Mouse (Mus musculus): ENCODE measurements at regions not wholly inside any gene's neighbourhood (a gene's known extent, or its start where the extent isn't known, plus 50 kb on each side); places are given as distances from the start of the nearest gene placed in this dataset.

DNA sequence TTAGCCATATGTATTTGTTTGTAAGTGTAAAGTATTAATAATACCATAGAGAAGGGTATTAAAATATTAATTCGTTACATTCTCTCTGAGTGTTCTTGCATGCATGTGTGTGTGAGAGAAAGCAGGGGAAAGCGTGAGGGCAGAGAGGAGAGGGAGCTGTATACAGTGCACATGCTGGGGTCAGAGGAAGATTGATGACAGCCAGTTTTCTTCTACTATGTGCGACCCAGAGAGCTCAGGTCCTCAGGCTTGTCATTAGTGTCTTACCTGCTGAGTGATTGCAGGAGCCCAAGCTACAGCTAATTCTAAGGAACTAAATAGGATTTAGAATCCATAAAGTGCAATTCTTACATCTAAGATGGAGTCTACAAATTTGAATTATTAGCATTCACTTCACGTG, 1038.1 kb upstream of the Ndn start:
- WGBS = 69% methylated on average over 4 of the region's 4 CpGs
- no peak for ATAC-seq (ENCODE audit: low FRiP score)
- H3K27ac ChIP-seq (ENCODE audit: low read depth, low read length) = no peak overlapping the region
- no peak for DNase-seq (ENCODE audit: low spot score)
- TF ChIP-seq CTCF (IDR thresholded peaks at IDR 0.05) = no peak
- no peaks in the 10 kb centered on the region for H3K4me1 ChIP-seq (ENCODE audit: insufficient read depth, low read length)
- 0 out of 2 replicates have a peak overlapping the region, but pooled peaks have one; percentile 12 for H3K4me2 ChIP-seq (ENCODE audit: low read depth, low read length, poor library complexity, severe bottlenecking)
- 0 out of 2 replicates have a peak, but pooled peaks cover 4% of the 10 kb centered on the region for H3K9me3 ChIP-seq (ENCODE audit: low read length)
- H3K27me3 ChIP-seq (ENCODE audit: insufficient read depth, low read length) = no peaks in the 10 kb centered on the region
- no peaks in the 10 kb centered on the region for H3K36me3 ChIP-seq (ENCODE audit: insufficient read depth, low read length)
- H3K9ac ChIP-seq (replicated peaks; ENCODE audit: low read length, poor library complexity, severe bottlenecking) = no peak overlapping the region
- H3K4me3 ChIP-seq (ENCODE audit: low read depth, low read length) = peak overlapping the region; percentile 14; the same call in 1 of the 2 replicates

DNA sequence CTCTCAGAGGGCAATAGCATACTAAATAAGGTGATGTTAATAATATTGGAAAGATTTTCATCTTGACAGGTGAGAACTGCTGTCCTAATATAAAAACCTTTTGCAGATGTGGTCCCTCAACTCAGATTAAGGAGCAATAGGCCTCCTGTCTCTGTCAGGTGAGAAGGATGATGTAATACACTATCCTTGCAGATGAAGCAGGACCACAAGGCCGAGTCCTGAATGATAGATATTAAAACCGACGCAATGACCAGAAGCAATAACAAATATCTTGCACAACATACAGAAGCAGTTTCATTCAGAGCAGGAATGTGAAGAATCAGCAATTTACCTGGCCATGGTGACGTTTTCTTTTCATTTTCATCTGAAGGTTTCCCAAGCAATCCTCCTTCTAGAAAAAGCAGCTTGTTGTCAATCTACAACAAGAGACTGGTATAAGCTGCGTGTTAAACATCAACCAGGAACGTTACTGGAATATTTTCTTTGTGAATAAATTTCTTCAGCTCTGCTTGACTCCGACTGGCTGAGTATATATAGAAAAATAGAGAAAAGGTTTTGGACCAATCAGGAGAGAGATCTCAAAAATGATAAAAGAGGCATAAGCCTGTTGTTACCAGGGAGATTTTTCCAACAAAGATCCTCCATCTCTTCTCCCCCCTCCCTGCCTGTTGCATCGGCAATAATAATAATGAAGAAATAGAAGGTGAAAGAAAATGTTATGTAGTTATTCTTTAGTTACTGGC, 1035.0 kb upstream of the Ndn start:
- Histone ChIP-seq H3K27ac (ENCODE audit: low read depth, low read length) (peak overlapping the region; percentile 65), H3K9ac (replicated peaks; ENCODE audit: low read length, poor library complexity, severe bottlenecking) (no peak overlapping the region), H3K36me3 (ENCODE audit: insufficient read depth, low read length) (no peaks in the 10 kb centered on the region), H3K4me3 (ENCODE audit: low read depth, low read length) (peak overlapping the region; percentile 33), H3K9me3 (ENCODE audit: low read length) (0 out of 2 replicates have a peak, but pooled peaks cover 4% of the 10 kb centered on the region), H3K4me1 (ENCODE audit: insufficient read depth, low read length) (no peaks in the 10 kb centered on the region), H3K4me2 (ENCODE audit: low read depth, low read length, poor library complexity, severe bottlenecking) (no peak overlapping the region), H3K27me3 (ENCODE audit: insufficient read depth, low read length) (no peaks in the 10 kb centered on the region)
- DNase-seq (ENCODE audit: low spot score) (peak; percentile 32), ATAC-seq (ENCODE audit: low FRiP score) (peak; percentile 44; the same call in 1 of the 2 replicates)
- TF ChIP-seq CTCF (IDR thresholded peaks at IDR 0.05) = no peak
- WGBS = 59% methylated on average over 8 of the region's 8 CpGs

All from midbrain, postnatal 0 days (tissue).